Comparison of ENCODE assay signal across 8 mouse cellular contexts in genomic region chr15:88889994-88890393, GRCm38 (mm10). TPM values are rescaled to one million over a fixed set of nuclear protein-coding genes. Genes with fewer than 3 reads are reported as not detected.
DNase-seq lines count a peak whose midpoint lies in the region; ATAC-seq and TF ChIP-seq lines count a peak whose summit lies in the region.

No protein-coding gene starts in this region.

- H3K9ac ChIP-seq in heart, embryonic 12.5 days, result peak overlapping the region; percentile 78
- H3K9ac ChIP-seq in CH12.LX (ENCODE audit: insufficient read depth, low read depth), result no peak overlapping the region
- no peak overlapping the region for H3K9ac ChIP-seq in liver, embryonic 13.5 days

- TF ChIP-seq EP300 in CH12.LX (IDR thresholded peaks at IDR 0.05; ENCODE audit: low read length), result no peak

- ATAC-seq in heart, embryonic 12.5 days (ENCODE audit: insufficient number of reproducible peaks, low FRiP score), result no peak
- ATAC-seq in liver, embryonic 13.5 days (ENCODE audit: low read depth), result no peak

- no peak overlapping the region for H3K27ac ChIP-seq in heart, embryonic 12.5 days (ENCODE audit: poor library complexity, severe bottlenecking)
- H3K27ac ChIP-seq in CH12.LX (ENCODE audit: insufficient read depth, low read depth), result no peak overlapping the region
- no peak overlapping the region for H3K27ac ChIP-seq in hindbrain, embryonic 10.5 days
- no peak overlapping the region for H3K27ac ChIP-seq in liver, embryonic 13.5 days

- peak overlapping the region; percentile 95 for H3K4me2 ChIP-seq in heart, embryonic 12.5 days
- H3K4me2 ChIP-seq in CH12.LX (ENCODE audit: insufficient read depth, low read depth, poor library complexity, severe bottlenecking), result 0 out of 2 replicates have a peak overlapping the region, but pooled peaks have one; percentile 86
- H3K4me2 ChIP-seq in liver, embryonic 13.5 days, result peak overlapping the region; percentile 82

- H3K27me3 ChIP-seq in heart, embryonic 12.5 days (replicated peaks), result peaks cover 12% of the 10 kb centered on the region
- peaks cover 93% of the 10 kb centered on the region for H3K27me3 ChIP-seq in CH12.LX (replicated peaks)
- peaks cover 44% of the 10 kb centered on the region for H3K27me3 ChIP-seq in hindbrain, embryonic 10.5 days (ENCODE audit: insufficient read depth, poor library complexity, severe bottlenecking)
- H3K27me3 ChIP-seq in liver, embryonic 13.5 days, result peaks cover 20% of the 10 kb centered on the region

- peak overlapping the region; percentile 57; the same call in 1 of the 2 replicates for H3K4me3 ChIP-seq in heart, embryonic 12.5 days
- H3K4me3 ChIP-seq in CH12.LX (replicated peaks in 1 of 3; ENCODE audit: low read depth in 2 of 3, low read length in 2 of 3, poor library complexity in 1 of 3), result no peak overlapping the region
- peak overlapping the region; percentile 63 for H3K4me3 ChIP-seq in hindbrain, embryonic 10.5 days
- no peak overlapping the region for H3K4me3 ChIP-seq in liver, embryonic 13.5 days (replicated peaks)

- DNase-seq in heart, adult 9 months (ENCODE audit: low spot score in 2 of 2), result no peak
- DNase-seq in CH12.LX (ENCODE audit: extremely low read depth) (no peak), MN1 (ENCODE audit: low spot score) (no peak)
- DNase-seq in hindbrain, embryonic 10.5 days (ENCODE audit: low spot score), result no peak
- no peak for DNase-seq in liver, embryonic 13.5 days
- DNase-seq in layer of hippocampus, adult 11-12 months (ENCODE audit: low spot score), result no peak
- DNase-seq in cerebellum, postnatal 36 days, result no peak

- H3K36me3 ChIP-seq in heart, embryonic 12.5 days, result no peaks in the 10 kb centered on the region
- no peaks in the 10 kb centered on the region for H3K36me3 ChIP-seq in CH12.LX (replicated peaks in 1 of 2; ENCODE audit: control insufficient read depth in 1 of 2, insufficient read depth in 1 of 2, low read length in 1 of 2)
- no peaks in the 10 kb centered on the region for H3K36me3 ChIP-seq in hindbrain, embryonic 10.5 days
- H3K36me3 ChIP-seq in liver, embryonic 13.5 days, result no peaks in the 10 kb centered on the region

- 79% methylated on average over 3 of the region's 3 CpGs for whole genome bisulfite sequencing in heart, embryonic 12.5 days
- 85% methylated on average over 3 of the region's 3 CpGs for WGBS in hindbrain, embryonic 10.5 days
- WGBS in liver, embryonic 13.5 days (ENCODE audit: insufficient replicate concordance), result 69% methylated on average over 3 of the region's 3 CpGs

- H3K4me1 ChIP-seq in heart, embryonic 12.5 days (replicated peaks), result no peaks in the 10 kb centered on the region; the same call in 1 of the 2 replicates
- H3K4me1 ChIP-seq in CH12.LX (ENCODE audit: control insufficient read depth in 1 of 2, insufficient read depth in 2 of 2), result peaks cover 6 to 7% of the 10 kb centered on the region in 2 experiments; a peak in 3 of 4 replicates
- peaks cover 18% of the 10 kb centered on the region for H3K4me1 ChIP-seq in hindbrain, embryonic 10.5 days (replicated peaks)
- peaks cover 23% of the 10 kb centered on the region for H3K4me1 ChIP-seq in liver, embryonic 13.5 days (replicated peaks)

- no peak for TF ChIP-seq RAD21 in CH12.LX (IDR thresholded peaks at IDR 0.05; ENCODE audit: low read depth, low read length)

- no peak for TF ChIP-seq CTCF in CH12.LX (conservative IDR thresholded peaks at IDR 0.05 in 1 of 2, IDR thresholded peaks at IDR 0.05 in 1 of 2; ENCODE audit: low read depth in 2 of 2, low read length in 2 of 2)

- no peaks in the 10 kb centered on the region for H3K9me3 ChIP-seq in heart, embryonic 12.5 days (replicated peaks)
- H3K9me3 ChIP-seq in CH12.LX (replicated peaks; ENCODE audit: low read length), result no peaks in the 10 kb centered on the region
- no peaks in the 10 kb centered on the region for H3K9me3 ChIP-seq in hindbrain, embryonic 10.5 days
- no peaks in the 10 kb centered on the region for H3K9me3 ChIP-seq in liver, embryonic 13.5 days (replicated peaks)

- H3K79me2 ChIP-seq in CH12.LX (replicated peaks; ENCODE audit: control insufficient read depth, extremely low read depth, insufficient read depth, poor library complexity, severe bottlenecking), result no peaks in the 10 kb centered on the region

- TF ChIP-seq POLR2A in CH12.LX (IDR thresholded peaks at IDR 0.05; ENCODE audit: low read depth, low read length), result no peak

- in situ Hi-C loops in CH12.LX (cut with MboI; ENCODE audit: low pct_ligation_motif_present, low pct_unique_long_range_greater_than_20kb, low sequenced_read_pairs), result no loop called here

- dilution Hi-C loops in CH12.LX (cut with MboI; ENCODE audit: extremely low pct_ligation_motif_present, extremely low pct_unique_long_range_greater_than_20kb, low sequenced_read_pairs), result no loop called here

TF ChIP-seq in CH12.LX, 34 proteins besides CTCF, POLR2A, EP300 and RAD21:
- TF ChIP-seq ELF1 (IDR thresholded peaks at IDR 0.05; ENCODE audit: low read depth, low read length) (no peak), SMC3 (IDR thresholded peaks at IDR 0.05; ENCODE audit: low read depth, low read length) (no peak), MAFK (IDR thresholded peaks at IDR 0.05; ENCODE audit: insufficient replicate concordance, low read length) (no peak), POLR2AphosphoS2 (IDR thresholded peaks at IDR 0.05; ENCODE audit: low read depth, low read length) (no peak), USF2 (conservative IDR thresholded peaks at IDR 0.05; ENCODE audit: low read depth, low read length) (no peak), MEF2A (IDR thresholded peaks at IDR 0.05; ENCODE audit: borderline replicate concordance, low read depth, low read length) (no peak), MAZ (IDR thresholded peaks at IDR 0.05; ENCODE audit: low read depth, low read length) (no peak), GABPA (IDR thresholded peaks at IDR 0.05; ENCODE audit: insufficient replicate concordance, low read depth, low read length) (no peak), TCF12 (IDR thresholded peaks at IDR 0.05; ENCODE audit: low read depth, low read length) (no peak), BHLHE40 (IDR thresholded peaks at IDR 0.05; ENCODE audit: low read depth, low read length) (no peak), ETS1 (conservative IDR thresholded peaks at IDR 0.05; ENCODE audit: low read depth, low read length) (no peak), HCFC1 (IDR thresholded peaks at IDR 0.05; ENCODE audit: low read depth, low read length) (no peak), ZC3H11A (IDR thresholded peaks at IDR 0.05; ENCODE audit: low read depth, low read length) (no peak), RCOR1 (conservative IDR thresholded peaks at IDR 0.05; ENCODE audit: low read depth, low read length) (no peak), NRF1 (IDR thresholded peaks at IDR 0.05; ENCODE audit: low read depth, low read length) (no peak)

RNA-seq across cellular contexts. Expression of gene Pim3, which starts 28.0 kb away (rescaled TPM):
- 67.5 and 68.1 TPM in 2 replicates for polyA plus RNA-seq in heart, embryonic 12.5 days (2016; fragmentation: Nextera tagmentation; extraction: Ambion mirVana)
- total RNA-seq in CH12.LX (2012; rRNA removed) (19.0 and 20.4 TPM in 2 replicates), CH12.LX (2014; rRNA removed) (19.9 and 26.0 TPM in 2 replicates)
- 11.4 and 14.1 TPM in 2 replicates for polyA plus RNA-seq in CH12.LX (2012; ENCODE audit: insufficient read length, low read depth)
- 41.3 and 48.3 TPM in 2 replicates for polyA plus RNA-seq in hindbrain, embryonic 10.5 days (2016; fragmentation: Nextera tagmentation; extraction: Ambion mirVana)
- 13.8 and 15.1 TPM in 2 replicates for polyA plus RNA-seq in liver, embryonic 13.5 days (2015; fragmentation: Nextera tagmentation; extraction: Ambion mirVana)

Comparison
In these comparisons a context has a peak if more than half of its experiments do, and no peak if none do; other contexts are left out.
1. H3K4me3 ChIP-seq: peak in heart, embryonic 12.5 days (single experiment) and hindbrain, embryonic 10.5 days (single experiment); none in CH12.LX (0 of 3) and liver, embryonic 13.5 days (single experiment).
2. Peak in every context shown above with its lines, with median percentiles within 50 percentile points of each other: H3K4me2 ChIP-seq.